Mouse (Mus musculus) C2C12 (cell line): ENCODE measurements around the gene Hrg.

Experiments used
- CEBPB ChIP-seq: IDR thresholded peaks from one replicate; pipeline ENCODE4 v1.6.1; 2011; ENCODE audit warnings: low read depth, mild to moderate bottlenecking, control low read depth, moderate library complexity
- CTCF ChIP-seq: IDR thresholded peaks from one replicate; pipeline ENCODE4 v1.5.1; 2011; ENCODE audit not compliant: control insufficient read depth, insufficient read depth, insufficient read length
- MAX ChIP-seq: IDR thresholded peaks from one replicate; pipeline ENCODE4 v1.6.1; 2011; ENCODE audit warnings: mild to moderate bottlenecking, control low read depth
- MYOD1 ChIP-seq: IDR thresholded peaks from one replicate; pipeline ENCODE4 v1.6.1; 2011; ENCODE audit warnings: low read depth; ENCODE audit not compliant: control insufficient read depth, insufficient read length
- MYOG ChIP-seq: IDR thresholded peaks from one replicate; pipeline ENCODE4 v1.6.1; 2011; ENCODE audit not compliant: control insufficient read depth, insufficient read length; ENCODE audit errors: extremely low read depth
- USF1 ChIP-seq: IDR thresholded peaks from one replicate; pipeline ENCODE4 v1.6.1; 2011; ENCODE audit warnings: low read depth, mild to moderate bottlenecking, control low read depth, moderate library complexity

DNA sequence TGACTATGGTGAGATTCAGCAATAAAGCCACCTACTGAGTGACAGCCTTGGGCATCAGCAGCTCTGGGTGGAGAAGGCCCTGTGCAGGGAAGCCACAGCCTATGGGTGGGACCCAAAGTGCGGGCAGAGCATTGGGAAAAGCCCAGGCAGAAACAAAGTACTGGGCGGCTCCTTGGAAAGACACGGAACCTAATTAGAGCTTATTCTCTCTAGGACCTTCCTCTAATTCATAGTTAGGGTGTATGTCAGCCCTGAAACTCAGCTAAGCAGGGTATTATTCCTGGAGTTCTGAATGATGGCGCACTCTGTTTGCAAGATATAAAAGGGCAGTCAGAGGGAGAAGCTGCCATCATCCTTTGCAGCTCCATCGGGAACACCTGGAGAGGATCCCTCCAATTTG is 32.8 kb upstream of the Hrg start, which contains the start of gene Fetub:
- TF ChIP-seq MYOD1 = no peak
- no peak for TF ChIP-seq CTCF
- TF ChIP-seq MAX = no peak
- TF ChIP-seq MYOG = no peak
- no peak for TF ChIP-seq USF1
- TF ChIP-seq CEBPB = no peak
